Mouse (Mus musculus) embryonic facial prominence, embryonic 15.5 days (tissue): ENCODE measurements around the gene Triap1. TPM values are rescaled to one million over a fixed set of nuclear protein-coding genes. Genes with fewer than 3 reads are reported as not detected.
A peak's percentile ranks its signal among the peaks of the same experiment; 100 is the strongest.

Source experiments
- ATAC-seq: fragments of 200-750 bp; cut with Nextera tagmentation; 2 replicates; pipeline ENCODE4 v1.8.0; 2017; ENCODE audit warnings: low read depth, moderate TSS enrichment; ENCODE audit not compliant: insufficient number of reproducible peaks, low FRiP score, low TSS enrichment
- H3K27ac ChIP-seq: fragments of 300-500 bp; sonication (generic); replicated peaks from 2 replicates; pipeline ENCODE4 v1.5.1; 2015; ENCODE audit warnings: mild to moderate bottlenecking, inconsistent platforms
- H3K27me3 ChIP-seq: fragments of 300-500 bp; sonication (generic); 2 replicates; pipeline ENCODE4 v1.6.1; 2015; ENCODE audit warnings: inconsistent platforms
- H3K36me3 ChIP-seq: fragments of 300-500 bp; sonication (generic); 2 replicates; pipeline ENCODE4 v1.6.1; 2015; ENCODE audit warnings: mild to moderate bottlenecking, inconsistent platforms
- H3K4me1 ChIP-seq: fragments of 300-500 bp; sonication (generic); 2 replicates; pipeline ENCODE4 v1.6.1; 2015; ENCODE audit warnings: inconsistent platforms
- H3K4me2 ChIP-seq: fragments of 300-500 bp; sonication (generic); replicated peaks from 2 replicates; pipeline ENCODE4 v1.6.1; 2015; ENCODE audit warnings: mild to moderate bottlenecking, inconsistent platforms
- H3K4me3 ChIP-seq: fragments of 300-500 bp; sonication (generic); replicated peaks from 2 replicates; pipeline ENCODE4 v1.5.1; 2015; ENCODE audit warnings: mild to moderate bottlenecking, inconsistent platforms
- H3K9ac ChIP-seq: fragments of 300-500 bp; sonication (generic); 2 replicates; pipeline ENCODE4 v1.6.1; 2015; ENCODE audit warnings: inconsistent platforms
- H3K9me3 ChIP-seq: fragments of 300-500 bp; sonication (generic); replicated peaks from 2 replicates; pipeline ENCODE4 v1.6.1; 2016; ENCODE audit warnings: inconsistent platforms
- WGBS: fragments of 180-500 bp; shearing (Covaris S2); methylation state at CpG from one replicate; pipeline ENCODE4 v1.1.7; 2015; 5-methylcytosine and 5-hydroxymethylcytosine counted together
- polyA plus RNA-seq: library from polyadenylated mRNA; unstranded; fragments of >200 nt; fragmentation: Nextera tagmentation; extraction: Ambion mirVana; gene quantifications from 2 replicates; pipeline ENCODE4 v1.2.1, GENCODE M21; 2015

The Triap1 gene
- polyA plus RNA-seq, 1 experiment from 2014 or later, result 56.4 TPM

DNA sequence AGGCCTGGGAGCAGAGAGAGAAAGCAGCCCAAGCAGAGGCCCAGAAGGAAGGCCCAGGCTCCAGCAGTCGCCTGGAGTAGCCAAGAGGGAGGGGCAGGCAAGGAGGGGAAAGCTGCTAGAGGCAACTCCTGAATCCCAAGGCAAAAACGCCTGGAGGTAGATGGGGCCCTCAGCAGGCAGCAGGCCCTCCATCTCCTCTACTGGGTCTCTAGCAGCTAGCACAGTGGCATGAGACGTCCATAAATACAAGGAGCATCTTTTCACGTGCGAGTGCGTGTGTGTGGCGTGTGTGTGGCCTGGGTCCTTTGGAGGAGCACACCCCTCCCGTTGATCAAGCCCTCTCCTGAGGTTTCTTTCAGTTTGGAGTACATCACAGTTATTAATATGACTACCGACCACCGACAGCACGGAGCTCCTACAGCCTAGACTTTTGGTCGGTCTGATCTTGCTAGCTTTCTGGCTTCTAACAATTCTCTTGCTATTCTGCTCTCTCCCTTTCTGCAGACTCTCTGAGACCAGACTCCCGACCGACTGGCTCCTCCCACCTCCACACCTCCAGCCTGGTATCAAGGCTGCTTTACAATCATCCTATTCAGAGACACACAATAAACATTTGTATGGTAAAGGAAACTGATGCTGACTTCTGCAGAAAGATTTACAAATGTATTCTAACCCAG, 23.9 kb upstream of the Triap1 start:
- Histone ChIP-seq H3K4me1 (peaks cover 51% of the 10 kb centered on the region), H3K9ac (no peak overlapping the region), H3K4me2 (peak overlapping the region; percentile 34), H3K27ac (peak overlapping the region; percentile 85), H3K9me3 (no peaks in the 10 kb centered on the region), H3K27me3 (no peaks in the 10 kb centered on the region), H3K4me3 (peak overlapping the region; percentile 7; the same call in 1 of the 2 replicates), H3K36me3 (no peaks in the 10 kb centered on the region)
- no peak for ATAC-seq
- 7% methylated on average over 14 of the region's 14 CpGs for WGBS

DNA sequence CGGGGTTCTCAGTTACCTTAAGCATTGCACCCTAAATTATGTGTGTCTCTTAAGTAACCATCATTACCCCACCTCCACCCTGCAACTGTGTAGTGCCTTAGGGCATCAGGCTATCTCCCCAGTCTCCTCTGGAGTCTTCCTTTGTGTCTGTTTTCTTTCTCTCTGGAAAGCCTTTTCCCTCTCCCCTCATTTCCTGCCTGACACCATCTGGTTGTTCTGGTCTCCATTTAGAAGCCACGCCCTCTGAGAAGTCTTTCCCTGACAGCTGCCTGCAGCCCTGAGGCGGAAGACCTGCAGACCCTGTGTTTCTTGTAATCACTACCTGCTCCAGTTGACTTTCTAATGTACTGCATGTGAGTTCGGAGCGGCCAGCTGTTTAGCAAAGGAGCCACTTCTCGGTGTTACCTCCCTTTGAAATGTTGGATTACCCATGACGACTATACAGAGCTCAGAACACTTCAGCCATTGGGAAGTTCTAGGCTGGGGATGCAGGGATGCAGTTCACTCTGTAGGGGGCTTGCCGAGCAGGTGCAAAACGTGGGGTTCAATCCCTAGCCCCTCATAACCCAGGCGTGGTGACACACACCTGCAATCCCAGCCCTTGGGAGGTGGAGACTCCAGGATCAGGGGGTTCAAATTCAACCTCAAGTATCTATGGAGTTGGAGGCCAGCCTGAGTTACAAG, 23.2 kb upstream of the Triap1 start:
- ATAC-seq, result peak; percentile 45; the same call in 1 of the 2 replicates
- Histone ChIP-seq H3K4me2 (peak overlapping the region; percentile 34), H3K4me3 (peak overlapping the region; percentile 7; the same call in 1 of the 2 replicates), H3K9me3 (no peaks in the 10 kb centered on the region), H3K27me3 (no peaks in the 10 kb centered on the region), H3K36me3 (no peaks in the 10 kb centered on the region), H3K9ac (no peak overlapping the region), H3K4me1 (peaks cover 50% of the 10 kb centered on the region), H3K27ac (peak overlapping the region; percentile 85)
- WGBS, result 5% methylated on average over 10 of the region's 10 CpGs

DNA sequence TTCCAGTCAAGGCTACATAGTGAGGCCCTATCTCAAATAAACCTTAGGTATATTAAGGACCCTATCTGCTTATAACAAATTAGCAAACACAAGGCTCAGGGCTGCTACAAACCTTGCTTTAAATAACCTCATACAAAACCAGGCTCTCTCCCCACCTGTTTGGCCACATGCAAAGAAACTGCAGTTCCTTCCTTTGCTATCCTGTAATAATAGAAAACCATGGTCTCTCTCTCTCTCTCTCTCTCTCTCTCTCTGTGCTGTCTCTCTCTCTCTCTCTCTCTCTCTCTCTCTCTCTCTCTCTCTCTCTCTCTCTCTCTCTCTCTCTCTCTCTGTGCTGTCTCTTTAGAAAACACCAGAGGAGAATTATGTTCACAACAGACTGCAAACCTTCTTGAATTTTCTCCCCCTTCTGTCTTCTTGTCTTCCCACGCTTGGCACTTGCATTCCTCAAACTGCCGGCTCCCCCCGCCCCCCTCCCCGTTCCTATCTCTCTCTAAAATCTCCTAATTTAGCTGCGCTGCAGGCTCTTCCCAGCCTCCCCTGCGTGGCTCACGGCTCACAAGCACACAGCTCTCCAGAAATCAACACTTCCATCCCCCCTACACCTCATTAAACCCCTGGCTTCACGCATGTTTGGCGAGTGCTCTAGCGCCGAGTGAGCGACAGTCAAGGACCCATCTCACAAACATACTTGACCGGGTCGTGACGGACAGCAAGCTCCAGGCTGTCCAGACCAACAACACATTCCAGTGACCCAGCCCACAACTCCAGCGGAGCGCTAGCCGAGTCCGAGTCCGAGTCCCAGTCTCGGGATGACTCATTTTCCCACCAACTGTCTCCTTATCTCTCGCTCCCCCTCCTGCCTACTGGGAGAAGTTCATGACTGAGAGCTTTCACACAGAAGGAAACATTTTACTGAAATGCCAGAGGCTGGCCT, 21.8 kb upstream of the Triap1 start:
- peak overlapping the region; percentile 44 for H3K4me3 ChIP-seq
- H3K4me1 ChIP-seq, result peaks cover 37% of the 10 kb centered on the region
- H3K9me3 ChIP-seq, result no peaks in the 10 kb centered on the region
- ATAC-seq, result peak; percentile 78
- H3K36me3 ChIP-seq, result no peaks in the 10 kb centered on the region
- WGBS, result 1% methylated on average over 22 of the region's 22 CpGs
- H3K4me2 ChIP-seq, result peak overlapping the region; percentile 79
- H3K9ac ChIP-seq, result peak overlapping the region; percentile 6; the same call in 1 of the 2 replicates
- H3K27me3 ChIP-seq, result no peaks in the 10 kb centered on the region
- peak overlapping the region; percentile 91 for H3K27ac ChIP-seq

DNA sequence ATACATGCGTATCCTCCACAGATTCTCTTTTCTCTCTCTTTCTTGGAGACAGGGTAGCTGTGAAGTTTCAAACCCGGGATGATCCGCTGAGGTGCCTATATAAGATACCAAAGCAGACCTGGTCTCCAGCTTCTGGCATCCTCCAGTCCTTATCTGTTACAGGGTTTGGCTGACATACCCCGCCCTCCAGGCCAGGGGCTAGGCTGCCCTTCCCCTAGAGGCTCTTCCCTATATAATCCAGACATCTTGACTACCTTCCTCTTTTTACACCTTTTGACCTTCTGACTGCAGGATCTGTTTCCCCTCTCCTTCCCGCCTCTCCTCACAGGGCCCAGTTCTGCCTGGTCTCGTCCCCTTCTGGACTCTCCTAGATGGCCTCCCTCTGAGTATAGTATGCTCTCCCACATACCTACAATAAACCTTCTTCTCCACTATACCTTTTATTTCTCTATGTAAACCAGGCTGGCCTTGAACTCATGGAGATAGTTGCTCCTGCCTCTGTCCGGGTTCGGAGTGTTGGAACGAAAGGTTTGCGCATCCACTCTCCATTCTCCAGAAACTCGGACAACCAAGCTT, 14.7 kb upstream of the Triap1 start:
- peaks cover 16% of the 10 kb centered on the region for H3K36me3 ChIP-seq
- H3K4me2 ChIP-seq, result peak overlapping the region; percentile 68
- H3K9me3 ChIP-seq, result no peaks in the 10 kb centered on the region
- ATAC-seq, result no peak
- WGBS, result 25% methylated on average over 11 of the region's 11 CpGs
- peak overlapping the region; percentile 86 for H3K9ac ChIP-seq
- peaks cover 30% of the 10 kb centered on the region for H3K4me1 ChIP-seq
- peak overlapping the region; percentile 86 for H3K27ac ChIP-seq
- H3K27me3 ChIP-seq, result no peaks in the 10 kb centered on the region
- peak overlapping the region; percentile 95 for H3K4me3 ChIP-seq

DNA sequence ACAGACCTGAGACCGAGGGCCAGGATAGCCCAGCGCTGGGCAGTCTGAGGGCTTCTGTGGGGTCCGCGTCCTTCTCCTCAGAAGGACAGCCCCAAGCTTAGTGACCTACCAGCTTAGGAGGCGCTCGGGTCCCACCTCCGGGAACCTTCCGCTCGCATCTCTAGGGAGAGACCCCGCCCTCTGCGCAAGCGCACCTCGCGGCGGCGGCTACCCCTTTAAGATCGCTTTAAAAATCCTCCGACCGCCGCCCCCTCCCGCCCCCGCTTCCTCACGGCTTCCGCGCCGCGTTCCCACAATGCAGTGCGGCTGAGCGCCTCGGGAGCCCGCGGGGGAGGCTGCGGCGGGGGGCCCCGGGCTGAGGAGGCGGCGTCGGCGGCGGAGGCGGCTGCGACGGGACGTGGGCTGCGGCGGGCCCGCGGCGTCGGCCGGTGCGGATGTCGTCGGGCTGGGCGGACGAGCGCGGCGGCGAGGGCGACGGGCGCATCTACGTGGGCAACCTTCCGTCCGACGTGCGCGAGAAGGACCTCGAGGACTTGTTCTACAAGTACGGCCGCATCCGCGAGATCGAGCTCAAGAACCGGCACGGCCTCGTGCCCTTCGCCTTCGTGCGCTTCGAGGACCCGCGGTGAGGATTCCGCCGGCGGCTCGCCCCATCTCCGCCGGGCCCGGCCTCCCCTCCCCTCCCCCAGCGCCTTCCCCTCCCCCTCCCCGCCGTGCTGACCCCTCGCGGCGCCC, 14.0 kb upstream of the Triap1 start, which contains the start of gene Srsf9:
Gene Srsf9 (plus strand): TSS at position 303 of the 735 bp plus-strand sequence.
- WGBS, result under 1% methylated on average over 92 of the region's 97 CpGs
- peak; percentile 90 for ATAC-seq
- peaks cover 30% of the 10 kb centered on the region for H3K4me1 ChIP-seq

DNA sequence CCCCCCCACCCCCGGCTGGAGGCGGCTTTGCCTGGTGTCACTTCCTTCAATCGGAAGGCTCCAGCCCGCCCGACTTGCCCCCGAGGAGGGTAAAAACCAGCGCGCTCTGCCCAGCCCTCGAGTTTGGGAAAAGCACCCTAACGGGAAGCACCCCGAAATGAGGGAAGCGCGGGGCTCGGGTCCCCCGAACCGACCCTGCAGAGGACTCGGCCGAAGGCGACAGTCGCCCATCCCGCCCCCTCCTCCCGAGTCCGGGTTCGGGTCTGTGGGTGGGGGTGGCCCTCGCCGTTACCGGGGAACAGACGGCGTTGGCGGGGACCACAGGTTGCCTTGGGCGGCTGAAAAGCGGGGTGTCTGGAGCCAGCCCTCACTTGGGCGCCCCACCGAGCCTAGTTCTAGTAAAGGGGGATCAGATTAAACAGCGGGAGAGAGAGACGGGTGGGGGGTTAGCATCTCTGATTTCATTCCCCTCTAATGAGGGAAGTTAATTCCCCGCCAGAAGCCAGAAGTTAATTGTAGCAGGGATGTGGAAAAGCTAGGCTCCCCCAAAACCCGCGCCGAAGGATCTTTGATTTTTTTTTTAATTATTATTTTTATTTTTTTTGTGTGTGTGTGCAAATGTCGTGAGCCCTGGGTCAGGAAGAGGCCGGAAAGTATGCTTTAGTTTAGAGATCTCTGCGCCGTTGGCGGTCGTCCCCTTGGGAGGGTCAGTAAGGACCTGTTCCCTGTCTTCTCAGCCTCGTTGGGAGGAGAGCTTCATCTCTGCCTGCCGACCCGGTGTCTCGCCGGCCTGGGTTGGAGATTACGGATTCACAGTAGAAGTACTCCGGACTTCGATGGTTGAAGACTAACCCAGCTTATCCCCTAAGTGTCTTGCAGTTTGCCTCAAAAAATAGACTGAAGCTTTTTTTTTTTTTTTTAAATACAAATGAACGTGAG, 13.1 kb upstream of the Triap1 start:
- peaks cover 30% of the 10 kb centered on the region for H3K4me1 ChIP-seq
- peak overlapping the region; percentile 95 for H3K4me3 ChIP-seq
- H3K36me3 ChIP-seq, result peaks cover 31% of the 10 kb centered on the region

More for the DNA sequence above, 14.0 kb upstream of the Triap1 start, which contains the start of gene Srsf9:
- Histone ChIP-seq H3K36me3 (peaks cover 23% of the 10 kb centered on the region), H3K27ac (peak within 1 kb of the TSS; percentile 88), H3K9ac (peak within 1 kb of the TSS; percentile 86), H3K9me3 (no peaks in the 10 kb centered on the region), H3K27me3 (no peaks in the 10 kb centered on the region), H3K4me3 (peak within 1 kb of the TSS; percentile 95), H3K4me2 (peak within 1 kb of the TSS; percentile 68)

DNA sequence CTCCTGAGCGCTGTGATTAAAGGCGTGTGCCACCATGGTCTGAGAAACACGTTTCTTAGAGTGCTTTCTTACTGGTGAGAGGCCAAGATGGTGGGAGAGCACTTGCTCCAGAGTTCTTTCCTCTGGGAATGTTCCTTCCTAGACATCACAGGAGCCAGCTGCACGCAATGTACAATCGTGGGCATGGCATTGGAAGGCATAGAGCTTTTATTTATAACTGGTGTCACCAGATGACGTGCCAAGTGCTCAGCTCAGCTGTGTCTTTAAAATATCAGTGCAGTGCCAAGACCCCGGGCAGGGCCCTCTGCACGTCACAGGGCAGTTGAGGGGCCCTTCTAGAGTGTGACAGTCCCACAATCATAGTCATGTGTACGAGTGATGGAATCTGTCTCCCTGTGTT, 10.1 kb upstream of the Triap1 start:
- Histone ChIP-seq H3K4me3 (no peak overlapping the region), H3K27me3 (no peaks in the 10 kb centered on the region), H3K36me3 (peaks cover 62% of the 10 kb centered on the region), H3K4me2 (no peak overlapping the region), H3K9ac (no peak overlapping the region), H3K9me3 (no peaks in the 10 kb centered on the region), H3K27ac (no peak overlapping the region), H3K4me1 (peaks cover 26% of the 10 kb centered on the region)
- WGBS, result 75% methylated on average over 9 of the region's 9 CpGs
- ATAC-seq, result no peak

More for the DNA sequence above, 13.1 kb upstream of the Triap1 start:
- peak overlapping the region; percentile 68 for H3K4me2 ChIP-seq
- H3K27me3 ChIP-seq, result no peaks in the 10 kb centered on the region
- H3K9me3 ChIP-seq, result no peaks in the 10 kb centered on the region
- WGBS, result under 1% methylated on average over 54 of the region's 55 CpGs
- peak; percentile 40 for ATAC-seq
- H3K9ac ChIP-seq, result peak overlapping the region; percentile 86
- H3K27ac ChIP-seq, result peak overlapping the region; percentile 88

DNA sequence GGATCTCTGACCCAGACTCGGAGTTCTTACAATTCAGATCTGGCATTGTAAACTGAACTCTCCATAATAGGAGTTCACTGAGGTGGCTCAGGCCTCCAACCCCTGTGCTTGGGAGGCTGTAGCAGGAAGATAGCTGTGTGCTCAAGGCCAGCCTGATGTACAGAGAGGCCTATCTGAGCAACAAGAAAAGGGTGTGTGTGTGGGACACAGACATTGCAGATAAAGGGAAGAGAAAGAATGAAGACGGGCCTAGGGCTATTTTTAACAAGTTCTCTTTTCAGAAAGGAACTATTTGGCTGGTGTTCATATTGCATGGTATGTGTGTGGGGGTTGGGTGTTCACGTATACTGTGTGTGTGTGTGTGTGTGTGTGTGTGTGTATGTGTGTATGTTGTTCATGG, 7.4 kb upstream of the Triap1 start:
- peaks cover 74% of the 10 kb centered on the region for H3K36me3 ChIP-seq
- WGBS, result 78% methylated on average over 3 of the region's 3 CpGs
- H3K4me1 ChIP-seq, result peaks cover 13% of the 10 kb centered on the region; the same call in 1 of the 2 replicates
- H3K9ac ChIP-seq, result no peak overlapping the region
- ATAC-seq, result no peak
- H3K27ac ChIP-seq, result no peak overlapping the region
- H3K4me3 ChIP-seq, result no peak overlapping the region
- H3K27me3 ChIP-seq, result no peaks in the 10 kb centered on the region
- H3K9me3 ChIP-seq, result no peaks in the 10 kb centered on the region
- no peak overlapping the region for H3K4me2 ChIP-seq

DNA sequence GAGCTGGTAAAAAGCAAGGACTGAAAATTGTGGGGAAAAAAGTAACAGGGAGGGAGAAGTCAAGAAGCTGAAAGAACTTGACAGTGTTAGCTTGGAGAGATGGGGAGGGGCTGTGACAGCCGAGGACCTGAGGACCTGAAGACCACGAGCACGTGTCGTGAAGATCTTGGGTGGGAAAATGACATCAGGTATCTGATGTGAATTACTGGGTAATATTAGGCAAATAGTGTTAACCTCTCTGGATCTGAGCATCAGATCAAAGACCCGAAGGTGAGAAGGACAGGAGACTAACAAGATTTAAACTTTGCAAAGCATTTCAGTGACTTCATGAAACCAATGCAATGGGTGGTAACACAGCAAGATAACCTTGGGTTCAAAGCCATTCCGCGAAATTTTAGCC, 1.0 kb upstream of the Triap1 start:
- Histone ChIP-seq H3K4me2 (peak overlapping the region; percentile 73), H3K9ac (no peak overlapping the region; the same call in 1 of the 2 replicates), H3K4me3 (peak overlapping the region; percentile 97), H3K9me3 (no peaks in the 10 kb centered on the region), H3K27ac (no peak overlapping the region), H3K4me1 (peaks cover 23% of the 10 kb centered on the region), H3K27me3 (no peaks in the 10 kb centered on the region), H3K36me3 (peaks cover 49% of the 10 kb centered on the region)
- 27% methylated on average over 7 of the region's 7 CpGs for WGBS
- ATAC-seq, result no peak
